Mouse (Mus musculus) adipocyte (in vitro differentiated cells): ENCODE measurements around the gene Zswim3.

Source experiments
- DNase-seq: peaks from one replicate; pipeline ENCODE4 v3.0.0-alpha.2; 2016; ENCODE audit warnings: low spot score

Gene Zswim3

DNA sequence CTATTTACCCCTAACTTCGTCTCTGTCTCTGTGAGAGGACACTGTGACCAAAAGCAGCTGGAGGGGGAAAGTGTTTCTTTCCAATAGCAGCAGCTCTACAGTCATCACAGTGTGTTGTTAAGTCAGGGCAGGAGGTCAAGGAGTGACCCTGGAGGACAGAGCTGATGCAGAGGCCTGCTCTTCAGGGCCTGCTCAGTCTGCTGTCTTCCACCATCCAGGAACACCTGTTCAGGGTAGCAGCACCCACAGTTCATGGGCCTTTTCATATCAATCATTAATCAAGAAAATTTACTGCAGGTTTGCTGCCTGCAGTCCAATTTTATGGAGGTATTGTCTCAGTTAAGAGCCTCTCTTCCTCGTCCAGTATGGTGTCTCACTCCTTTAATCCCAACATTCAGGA lies 8.7 kb downstream of the Zswim3 start:
- no peak for DNase-seq

DNA sequence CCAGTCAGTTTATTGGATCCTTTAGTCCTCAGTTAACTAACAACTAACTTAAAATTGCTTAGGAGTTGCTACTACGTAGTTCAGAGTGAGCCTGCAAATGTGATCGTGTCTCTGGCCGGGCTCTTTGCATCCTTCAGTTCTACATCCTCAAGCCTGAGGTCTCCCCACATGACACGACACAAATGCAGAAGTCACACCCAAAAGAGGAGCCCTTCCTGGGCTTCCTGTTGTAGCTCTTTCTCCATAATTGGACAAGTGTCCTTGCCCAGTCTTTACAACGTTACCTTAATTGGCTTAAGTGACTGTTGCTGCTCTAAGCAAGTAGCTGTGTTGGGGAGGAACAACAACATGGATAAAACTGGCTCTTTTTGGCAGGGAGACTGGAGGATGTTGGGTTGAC lies 10.4 kb downstream of the Zswim3 start:
- no peak for DNase-seq

DNA sequence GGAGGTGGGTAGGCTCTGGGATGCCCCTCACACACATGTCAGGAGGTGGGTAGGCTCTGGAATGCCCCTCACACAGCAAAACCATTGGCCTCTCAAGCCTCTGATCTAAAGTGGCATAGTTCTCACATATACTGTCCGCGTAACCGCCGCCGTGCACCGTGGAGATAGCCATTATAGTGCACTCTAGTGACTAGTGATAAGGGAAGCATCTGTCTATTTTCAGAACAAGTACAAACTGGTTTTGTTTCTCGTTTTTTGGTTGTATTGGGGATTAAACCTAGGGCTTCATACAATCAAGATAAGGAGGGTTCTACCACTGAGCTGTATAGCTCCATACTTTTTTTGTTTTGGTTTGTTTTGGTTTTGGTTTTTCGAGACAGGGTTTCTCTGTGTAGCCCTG lies 10.9 kb downstream of the Zswim3 start:
- DNase-seq: no peak

GRCm38 (mm10) chr2:164817206-164817605 lies 12.3 kb downstream of the Zswim3 start:
- DNase-seq: no peak

DNA sequence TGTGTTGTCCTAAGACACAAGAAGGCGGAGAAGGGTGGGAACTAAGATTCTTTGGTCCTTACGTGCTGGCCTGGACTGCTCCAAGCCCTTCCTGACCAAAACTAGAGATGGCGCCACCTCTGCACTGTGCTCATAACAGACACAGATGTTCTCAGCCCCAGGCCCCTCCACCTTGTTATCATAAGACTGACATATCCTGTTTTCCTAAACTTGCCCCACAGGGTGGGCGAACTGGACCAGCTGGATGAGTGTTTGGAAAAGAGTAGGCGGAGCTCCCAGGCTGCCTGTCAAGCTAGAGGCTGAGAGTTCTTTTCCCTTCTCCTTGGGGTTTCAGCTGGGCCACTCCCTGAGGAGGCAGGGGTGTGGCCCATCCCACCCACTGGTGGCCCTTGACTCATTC lies 12.8 kb downstream of the Zswim3 start:
- no peak for DNase-seq

DNA sequence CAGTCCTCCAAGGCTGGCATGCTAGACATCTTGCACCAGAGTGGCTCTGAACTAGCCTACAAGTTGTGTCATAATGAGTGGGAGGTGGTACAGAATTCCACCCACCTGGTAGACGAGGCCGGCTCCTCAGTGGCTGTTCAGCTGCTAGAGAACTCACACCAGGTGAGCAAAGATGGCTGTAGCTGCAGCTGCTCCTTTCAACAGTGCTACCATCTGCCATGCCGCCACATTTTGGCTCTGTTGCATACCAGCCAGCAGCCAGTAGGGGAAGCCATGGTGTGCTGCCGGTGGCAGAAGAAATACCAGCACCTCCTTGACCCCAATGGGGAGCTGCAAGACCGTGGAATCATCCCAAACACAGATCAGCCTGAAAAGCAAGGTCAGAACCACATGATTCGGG lies 16.2 kb downstream of the Zswim3 start:
- DNase-seq: no peak

GRCm38 (mm10) chr2:164822636-164823165 lies 17.8 kb downstream of the Zswim3 start, which contains the start of gene Zswim1:
TSS of gene Zswim1 (plus strand) at chr2:164822686.
- DNase-seq: peak; percentile 99

GRCm38 (mm10) chr2:164823181-164823585 lies 18.3 kb downstream of the Zswim3 start:
- DNase-seq: no peak

- DNase-seq: no peak
These were observed 19.1 kb downstream of the Zswim3 start for GRCm38 (mm10) chr2:164823969-164824368.

DNA sequence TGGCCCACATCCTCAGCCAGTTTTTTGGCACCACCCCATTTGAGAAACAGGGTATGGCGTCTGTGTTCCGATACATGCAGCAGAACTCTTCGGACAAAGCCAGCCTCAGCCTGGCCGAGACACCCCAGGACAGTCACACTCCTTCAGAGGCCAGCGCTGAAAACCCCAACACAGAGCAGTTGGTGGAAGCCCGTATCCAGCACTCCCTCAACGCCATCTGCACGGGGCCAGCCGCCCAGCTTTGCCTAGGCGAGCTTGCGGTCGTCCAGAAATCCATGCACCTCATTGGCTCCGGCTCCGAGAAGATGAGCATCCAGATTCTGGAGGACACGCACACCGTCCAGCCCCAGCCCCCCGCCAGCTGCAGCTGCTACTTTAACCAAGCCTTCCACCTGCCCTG lies 20.6 kb downstream of the Zswim3 start:
- no peak for DNase-seq

GRCm38 (mm10) chr2:164827146-164827850 lies 22.4 kb downstream of the Zswim3 start:
- no peak for DNase-seq

- no peak for DNase-seq
These were observed 23.5 kb downstream of the Zswim3 start, which contains the start of gene Spata25 for GRCm38 (mm10) chr2:164828437-164828836. TSS of gene Spata25 (minus strand) at chr2:164828537.

DNA sequence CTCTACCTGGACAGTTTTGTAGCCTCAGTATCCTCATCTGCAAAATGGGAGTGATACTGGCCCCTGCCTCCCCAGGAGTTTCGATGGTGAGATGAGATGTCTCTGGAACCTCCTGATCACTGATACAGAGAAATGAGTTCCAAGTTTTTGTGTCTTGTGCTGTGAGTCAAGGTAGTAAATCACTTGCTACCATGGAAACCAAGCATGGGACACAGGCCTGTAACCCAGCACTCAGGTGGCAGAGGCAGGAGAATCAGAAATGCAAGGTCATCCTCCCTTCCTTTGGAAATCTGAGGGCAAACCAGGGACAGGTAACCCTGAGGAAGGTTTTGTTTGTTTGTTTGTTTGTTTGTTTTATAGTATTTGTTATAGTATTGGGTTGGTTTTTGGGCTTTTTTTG lies 24.2 kb downstream of the Zswim3 start:
- no peak for DNase-seq

- DNase-seq: no peak
These were observed 26.1 kb downstream of the Zswim3 start for GRCm38 (mm10) chr2:164831029-164831428.

DNA sequence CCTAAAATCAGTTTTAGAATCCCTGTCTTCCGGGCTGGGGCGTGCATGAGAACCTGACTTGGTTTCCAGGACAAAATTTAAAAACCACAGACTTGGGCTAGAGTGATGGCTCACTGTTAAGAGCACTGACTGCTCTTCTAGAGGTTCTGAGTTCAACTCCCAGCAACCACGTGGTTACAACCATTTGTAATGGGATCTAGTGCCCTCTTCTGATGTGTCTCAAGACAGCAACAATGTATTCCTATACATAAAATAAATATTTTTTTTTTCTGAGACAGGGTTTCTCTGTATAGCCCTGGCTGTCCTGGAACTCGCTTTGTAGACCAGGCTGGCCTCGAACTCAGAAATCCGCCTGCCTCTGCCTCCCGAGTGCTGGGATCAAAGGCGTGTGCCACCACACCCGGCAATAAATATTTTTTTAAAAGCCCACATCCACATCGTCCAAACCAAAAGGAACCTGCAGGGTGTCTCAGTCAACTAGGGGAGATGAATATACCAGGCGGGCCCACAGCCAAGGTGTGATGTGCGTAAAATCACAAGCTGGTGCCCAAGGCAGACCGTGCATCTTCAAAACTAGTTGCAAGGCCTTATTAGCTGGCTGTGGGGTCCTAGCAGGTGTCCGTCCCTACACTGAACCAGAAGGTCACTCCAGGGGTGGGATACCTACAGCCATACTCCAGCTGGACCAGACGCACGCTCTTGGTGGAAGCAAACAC lies 27.3 kb downstream of the Zswim3 start:
- DNase-seq: no peak

DNA sequence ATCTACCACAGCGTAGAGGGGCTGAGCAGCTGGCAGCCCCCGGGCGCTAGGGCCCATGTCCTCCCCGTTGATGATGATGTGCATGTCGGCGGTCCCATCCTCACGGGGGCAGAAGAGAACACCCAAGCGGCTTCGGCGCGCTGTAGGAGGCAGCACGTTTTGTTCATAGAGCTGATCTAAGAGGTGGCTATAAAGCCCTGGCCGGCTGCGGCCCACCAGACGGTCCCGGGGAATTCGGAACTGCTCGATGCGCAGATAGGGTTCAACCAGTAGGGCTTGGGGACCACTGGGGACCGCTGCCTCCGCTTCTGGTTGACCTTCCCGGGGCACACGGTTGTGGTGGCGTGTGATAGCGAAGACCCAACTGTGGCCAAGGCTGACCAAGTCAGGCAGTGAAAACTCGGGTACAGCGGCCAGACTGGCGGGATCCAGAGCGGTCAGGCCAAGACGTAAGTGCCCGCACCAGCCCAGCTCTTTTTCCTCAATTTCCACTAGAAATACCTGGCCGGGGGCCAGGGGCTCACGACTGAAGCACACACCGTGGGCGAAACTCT lies 27.9 kb downstream of the Zswim3 start, which contains the start of gene Ctsa:
Gene Ctsa (plus strand): TSS at position 126 of the 554 bp plus-strand sequence.
- DNase-seq: peak; percentile 82

- DNase-seq: peak; percentile 97
These were observed 28.5 kb downstream of the Zswim3 start, which contains the start of gene Neurl2 for GRCm38 (mm10) chr2:164833314-164833959. TSS of gene Neurl2 (minus strand) at chr2:164833456.

GRCm38 (mm10) chr2:164834531-164834930 lies 29.6 kb downstream of the Zswim3 start:
- peak; percentile 63 for DNase-seq

DNA sequence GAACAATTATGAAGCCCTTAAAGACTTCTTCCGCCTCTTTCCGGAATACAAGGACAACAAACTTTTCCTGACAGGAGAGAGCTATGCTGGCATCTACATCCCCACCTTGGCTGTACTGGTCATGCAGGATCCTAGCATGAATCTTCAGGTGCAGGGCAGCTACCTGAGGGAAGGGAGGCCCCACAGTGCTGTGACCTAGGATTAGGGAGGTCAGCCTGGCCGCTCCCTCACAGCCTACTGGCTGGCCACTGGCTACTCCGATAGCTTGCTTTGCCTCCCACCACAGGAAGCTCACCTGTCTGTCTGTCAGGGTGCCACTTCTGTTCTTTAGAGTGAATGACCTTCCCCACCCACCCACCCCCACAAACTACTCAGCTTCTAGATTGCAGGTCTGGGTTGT lies 30.3 kb downstream of the Zswim3 start:
- no peak for DNase-seq

DNA sequence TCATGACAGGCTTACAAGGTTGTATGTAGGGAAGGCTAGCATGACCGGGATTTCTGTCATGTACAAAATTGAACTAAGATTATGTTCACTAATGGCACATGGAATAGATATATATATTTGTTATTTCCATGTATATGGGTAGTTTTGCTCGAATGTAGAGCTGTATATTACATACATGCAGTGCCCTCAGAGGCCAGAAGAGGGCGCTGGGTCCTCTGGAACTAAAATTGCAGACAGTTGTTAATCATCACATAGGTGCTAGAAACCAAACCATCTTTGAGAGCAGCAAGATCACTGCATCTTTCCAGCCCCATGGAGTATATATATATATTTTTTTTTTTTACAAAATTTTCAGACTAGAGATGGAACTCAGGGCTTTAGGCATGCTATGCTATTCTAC lies 40.9 kb downstream of the Zswim3 start:
- DNase-seq: no peak

DNA sequence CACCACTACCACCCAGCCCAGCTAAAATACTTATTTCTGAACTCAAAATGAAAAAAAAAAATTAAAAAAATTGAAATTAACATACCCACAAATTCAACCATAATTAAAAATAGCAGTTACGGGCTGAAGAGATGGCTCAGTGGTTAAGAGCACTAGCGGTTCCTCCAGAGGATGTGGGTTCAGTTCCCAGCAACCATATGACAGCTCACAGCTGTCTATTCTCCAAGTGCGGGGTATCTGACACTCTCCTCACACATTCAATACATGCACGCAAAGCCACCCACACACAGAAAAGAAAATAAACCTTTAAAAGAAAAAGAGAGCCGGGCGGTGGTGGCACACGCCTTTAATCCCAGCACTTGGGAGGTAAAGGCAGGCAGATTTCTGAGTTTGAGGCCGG lies 45.2 kb downstream of the Zswim3 start:
- DNase-seq: no peak

- DNase-seq: peak; percentile 72
These were observed 50.7 kb downstream of the Zswim3 start for GRCm38 (mm10) chr2:164855572-164855971.
